Mouse (Mus musculus) kidney, adult 9 months (tissue): ENCODE measurements around the gene Spata13.

Experiments
- DNase-seq: peaks from one replicate; pipeline ENCODE4 v3.0.0; 2022

Gene Spata13

GRCm38 (mm10) chr14:60753801-60754126 lies 120.0 kb downstream of the Spata13 start:
- no peak for DNase-seq

- DNase-seq = peak; percentile 53
Observed at GRCm38 (mm10) chr14:60754656-60755055, 120.9 kb downstream of the Spata13 start.

- no peak for DNase-seq
Observed at GRCm38 (mm10) chr14:60756271-60756670, 122.5 kb downstream of the Spata13 start.

- DNase-seq = no peak
Observed at GRCm38 (mm10) chr14:60757265-60757664, 123.5 kb downstream of the Spata13 start.

- DNase-seq = no peak
Observed at GRCm38 (mm10) chr14:60757722-60758121, 123.9 kb downstream of the Spata13 start.

- DNase-seq = no peak
Observed at GRCm38 (mm10) chr14:60759097-60759496, 125.3 kb downstream of the Spata13 start.

- DNase-seq = no peak
Observed at GRCm38 (mm10) chr14:60761801-60762200, 128.0 kb downstream of the Spata13 start.

GRCm38 (mm10) chr14:60762754-60763153 lies 129.0 kb downstream of the Spata13 start:
- DNase-seq = no peak

- no peak for DNase-seq
Observed at GRCm38 (mm10) chr14:60763746-60764145, 129.9 kb downstream of the Spata13 start.

GRCm38 (mm10) chr14:60764526-60764925 lies 130.7 kb downstream of the Spata13 start:
- DNase-seq = no peak

GRCm38 (mm10) chr14:60765025-60765424 lies 131.2 kb downstream of the Spata13 start:
- DNase-seq = no peak

GRCm38 (mm10) chr14:60767884-60768283 lies 134.1 kb downstream of the Spata13 start, which contains the start of gene C1qtnf9:
Gene C1qtnf9, plus strand, starts transcription at chr14:60768134.
- DNase-seq = no peak

- no peak for DNase-seq
Observed at GRCm38 (mm10) chr14:60769340-60769739, 135.5 kb downstream of the Spata13 start.

- DNase-seq = no peak
Observed at GRCm38 (mm10) chr14:60770594-60770993, 136.8 kb downstream of the Spata13 start.

GRCm38 (mm10) chr14:60771057-60771456 lies 137.3 kb downstream of the Spata13 start:
- peak; percentile 73 for DNase-seq

GRCm38 (mm10) chr14:60773476-60773875 lies 139.7 kb downstream of the Spata13 start:
- no peak for DNase-seq

- no peak for DNase-seq
Observed at GRCm38 (mm10) chr14:60776521-60776920, 142.7 kb downstream of the Spata13 start.

GRCm38 (mm10) chr14:60777485-60777919 lies 143.7 kb downstream of the Spata13 start:
- DNase-seq = no peak

GRCm38 (mm10) chr14:60779198-60779597 lies 145.4 kb downstream of the Spata13 start:
- DNase-seq = no peak

GRCm38 (mm10) chr14:60782121-60782656 lies 148.4 kb downstream of the Spata13 start:
- no peak for DNase-seq

GRCm38 (mm10) chr14:60783196-60783595 lies 149.4 kb downstream of the Spata13 start:
- no peak for DNase-seq

GRCm38 (mm10) chr14:60784427-60785315 lies 150.9 kb downstream of the Spata13 start, which contains the start of gene Mipep:
Gene Mipep, plus strand, starts transcription at chr14:60784573.
- DNase-seq = peak; percentile 89

GRCm38 (mm10) chr14:60790103-60790502 lies 156.3 kb downstream of the Spata13 start:
- DNase-seq = peak; percentile 67

GRCm38 (mm10) chr14:60796600-60797322 lies 163.0 kb downstream of the Spata13 start:
- DNase-seq = no peak
